Mouse (Mus musculus): ENCODE measurements around the gene Hspb2.

Hspb2 gene

GRCm38 (mm10) chr9:50711337-50711736 is 40.8 kb downstream of the Hspb2 start:
- no peak for DNase-seq (ENCODE audit: low spot score)

GRCm38 (mm10) chr9:50709108-50709507 is 43.0 kb downstream of the Hspb2 start:
- DNase-seq (ENCODE audit: low spot score), result no peak

- no peak for DNase-seq (ENCODE audit: low spot score)
Observed at GRCm38 (mm10) chr9:50704907-50705306, 47.2 kb downstream of the Hspb2 start.

Data from spleen, adult 12 weeks (tissue).